Mouse (Mus musculus) bone marrow, adult 2 months (tissue): ENCODE measurements around the gene Kdelr3. TPM values are rescaled to one million over a fixed set of nuclear protein-coding genes. Genes with fewer than 3 reads are reported as not detected.

Source experiments
- H3K27ac ChIP-seq: fragments of 200-500 bp; 2 replicates; pipeline ENCODE4 v1.5.1; 2012; ENCODE audit warnings: low read depth, mild to moderate bottlenecking, control low read depth, inconsistent platforms, low read length; ENCODE audit not compliant: control insufficient read depth, poor library complexity, insufficient read depth
- H3K4me1 ChIP-seq: fragments of 200-500 bp; 2 replicates; pipeline ENCODE4 v1.6.1; 2011; ENCODE audit warnings: low read length; ENCODE audit not compliant: control insufficient read depth, insufficient read depth
- H3K4me3 ChIP-seq: fragments of 200-500 bp; replicated peaks from 2 replicates; pipeline ENCODE3; 2011; ENCODE audit warnings: mild to moderate bottlenecking, low read depth, low read length, control low read depth; ENCODE audit not compliant: control insufficient read depth
- CTCF ChIP-seq: fragments of 200-500 bp; IDR thresholded peaks from 2 replicates; pipeline ENCODE4 v1.5.1; 2011; ENCODE audit warnings: low read length, control low read depth; ENCODE audit not compliant: control insufficient read depth, insufficient read depth
- POLR2A ChIP-seq: fragments of 200-500 bp; IDR thresholded peaks from 2 replicates; pipeline ENCODE4 v1.6.1; 2011; ENCODE audit warnings: low read depth, mild to moderate bottlenecking, control low read depth, low read length, borderline replicate concordance; ENCODE audit not compliant: control insufficient read depth
- WGBS: fragments of 180-500 bp; shearing (Covaris S2); methylation state at CpG from one replicate; pipeline ENCODE4 v1.1.7; 2018; 5-methylcytosine and 5-hydroxymethylcytosine counted together
- polyA plus RNA-seq: library from polyadenylated mRNA; stranded (reverse); fragments of >200 nt; gene quantifications from 2 replicates; pipeline ENCODE4 v1.2.4, GENCODE M21; 2011; ENCODE audit warnings: low replicate concordance; ENCODE audit not compliant: missing spikeins, insufficient read depth, insufficient read length

The Kdelr3 gene
- polyA plus RNA-seq, 1 experiment: 8.2 TPM

DNA sequence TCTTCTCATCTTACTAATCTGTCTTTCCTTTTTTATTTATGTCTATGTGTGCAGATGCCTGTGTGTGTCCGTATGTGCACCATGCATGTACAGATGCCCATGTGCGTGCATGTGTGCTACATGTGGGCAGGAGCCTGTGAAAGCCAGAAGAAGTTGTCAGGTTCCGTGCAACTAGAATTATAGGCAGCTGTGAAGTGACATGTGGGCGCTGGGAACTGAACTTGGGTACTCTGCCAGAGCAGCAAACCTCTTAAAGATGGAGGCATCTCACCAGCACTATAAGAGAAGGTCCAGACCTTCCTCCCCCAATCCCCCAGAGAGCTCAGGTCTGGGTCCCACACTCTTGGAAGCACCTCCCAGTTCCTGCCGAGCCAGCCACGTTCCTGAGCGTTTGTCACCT lies 9.8 kb upstream of the Kdelr3 start:
- TF ChIP-seq CTCF: no peak
- no peak for TF ChIP-seq POLR2A
- 29% methylated on average over 7 of the region's 7 CpGs for WGBS

DNA sequence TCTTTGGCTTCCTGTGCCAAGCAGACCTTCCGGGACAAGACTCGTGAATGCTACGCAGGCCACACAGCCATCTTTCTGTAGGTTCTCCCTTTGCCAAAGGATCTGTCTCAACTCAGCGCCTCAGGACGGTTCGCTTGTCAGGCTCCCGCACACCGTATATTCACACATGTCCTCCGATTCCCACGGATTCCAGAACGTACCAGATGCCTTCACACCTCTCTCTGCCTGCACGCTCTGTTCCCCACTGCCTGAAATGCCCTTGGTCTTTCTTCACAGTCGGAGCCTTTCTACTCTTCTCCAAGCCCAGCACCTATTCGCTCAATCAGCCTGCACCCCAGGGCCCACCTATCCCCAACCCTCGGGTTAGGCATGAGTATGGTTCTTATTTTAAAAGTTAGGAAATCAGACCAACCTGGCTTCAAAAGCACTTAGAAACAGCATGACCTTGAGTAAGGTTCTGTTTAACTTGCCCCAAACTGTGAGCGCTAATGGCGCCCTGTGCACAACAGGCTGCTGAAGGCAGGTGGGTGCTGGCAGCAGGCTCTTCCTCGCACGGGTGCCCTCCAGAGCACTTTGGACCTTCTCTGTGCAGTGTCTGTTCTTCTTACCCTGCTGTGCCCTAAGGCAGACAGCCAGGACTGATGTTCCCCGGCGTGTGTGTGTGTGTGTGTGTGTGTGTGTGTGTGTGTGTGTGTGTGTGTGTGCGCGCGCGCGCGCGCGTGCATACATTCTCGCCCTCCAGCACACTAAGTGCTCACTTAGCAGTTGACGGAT lies 9.0 kb upstream of the Kdelr3 start:
- 63% methylated on average over 31 of the region's 31 CpGs for WGBS
- no peaks in the 10 kb centered on the region for H3K4me1 ChIP-seq
- no peak for TF ChIP-seq CTCF
- TF ChIP-seq POLR2A: no peak
- no peak overlapping the region for H3K27ac ChIP-seq
- H3K4me3 ChIP-seq: no peak overlapping the region

More for the DNA sequence above, 9.8 kb upstream of the Kdelr3 start:
- H3K4me3 ChIP-seq: no peak overlapping the region
- H3K4me1 ChIP-seq: no peaks in the 10 kb centered on the region
- H3K27ac ChIP-seq: no peak overlapping the region

DNA sequence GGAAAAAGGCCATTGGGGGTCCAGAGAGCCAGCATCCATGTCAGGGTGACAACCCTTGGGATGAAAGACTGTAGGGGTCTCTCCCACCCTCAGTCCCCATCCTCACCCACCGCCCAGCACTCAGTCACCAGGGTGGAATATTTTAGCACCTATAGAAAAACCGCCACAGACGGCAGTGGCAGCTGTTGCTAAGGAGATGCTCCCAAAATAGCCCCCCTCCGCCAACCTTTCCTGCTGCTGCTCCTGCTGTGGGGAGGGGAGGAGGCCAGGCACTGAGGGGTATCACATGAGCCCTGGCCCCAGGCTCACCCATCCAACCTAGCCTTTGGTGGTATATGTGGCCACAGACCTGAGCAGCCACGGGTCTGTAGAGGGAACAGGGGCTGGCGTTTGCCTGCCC lies 6.2 kb upstream of the Kdelr3 start:
- Histone ChIP-seq H3K27ac (no peak overlapping the region), H3K4me3 (no peak overlapping the region), H3K4me1 (no peaks in the 10 kb centered on the region)
- TF ChIP-seq CTCF (no peak), POLR2A (no peak)
- 28% methylated on average over 6 of the region's 6 CpGs for WGBS

DNA sequence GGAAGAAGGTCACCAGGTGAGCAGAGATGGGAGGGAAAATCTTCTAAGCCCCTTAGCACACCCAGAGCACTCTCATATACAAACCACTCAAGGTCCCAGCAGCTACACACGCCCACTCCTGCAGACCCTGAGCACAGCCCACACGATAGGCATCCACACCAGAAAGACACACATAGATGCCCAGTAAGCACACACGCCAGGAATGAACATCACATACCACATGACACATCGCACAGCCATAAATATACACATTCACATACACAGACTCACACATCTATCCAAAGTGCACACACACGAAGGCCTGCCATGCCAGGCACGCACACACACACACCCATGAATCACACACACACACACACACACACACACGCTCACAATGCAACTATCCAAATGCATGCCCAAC lies 5.8 kb upstream of the Kdelr3 start:
- no peak for TF ChIP-seq POLR2A
- no peak for TF ChIP-seq CTCF
- Histone ChIP-seq H3K4me3 (no peak overlapping the region), H3K27ac (no peak overlapping the region), H3K4me1 (no peaks in the 10 kb centered on the region)
- WGBS: 71% methylated on average over 7 of the region's 7 CpGs

DNA sequence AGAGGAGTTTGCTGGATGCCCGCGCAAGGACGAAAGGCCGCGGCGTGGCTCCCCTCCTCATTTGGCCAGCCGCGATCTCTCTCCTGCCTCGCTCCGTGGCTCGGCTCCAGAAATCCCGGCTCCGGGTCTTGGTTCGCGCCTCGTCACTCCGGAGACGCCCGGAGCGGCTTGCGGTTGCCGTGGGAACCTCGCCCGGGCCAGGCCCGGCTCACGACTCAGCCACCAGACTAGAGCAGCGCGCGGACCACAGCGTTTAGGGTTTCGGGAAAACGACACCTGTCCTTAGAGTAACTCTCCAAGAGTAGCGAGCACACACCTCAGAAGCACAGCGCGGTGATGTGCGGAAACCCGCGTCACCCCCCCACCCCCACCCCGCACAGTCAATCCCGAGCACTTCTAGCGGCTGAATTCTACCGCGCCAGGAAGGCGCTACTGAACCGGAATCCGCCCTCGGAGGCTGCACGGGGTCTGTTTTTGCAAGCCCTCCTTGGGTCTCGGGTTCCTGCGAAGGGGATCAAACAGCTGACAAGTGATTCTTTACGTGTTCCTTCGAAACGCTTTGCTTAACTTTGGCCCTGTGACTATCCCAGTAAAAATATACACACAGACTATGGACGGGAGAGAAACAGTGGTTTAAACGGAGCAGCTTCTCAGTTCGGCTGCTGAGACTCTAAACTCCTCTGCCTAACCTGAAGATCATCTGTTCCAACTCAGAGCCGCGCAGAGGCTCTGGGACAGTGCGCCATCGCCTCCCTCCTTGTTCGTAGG lies 4.5 kb upstream of the Kdelr3 start:
- no peaks in the 10 kb centered on the region for H3K4me1 ChIP-seq
- H3K27ac ChIP-seq: no peak overlapping the region
- H3K4me3 ChIP-seq: no peak overlapping the region
- 4% methylated on average over 61 of the region's 61 CpGs for WGBS
- TF ChIP-seq CTCF (no peak), POLR2A (no peak)

DNA sequence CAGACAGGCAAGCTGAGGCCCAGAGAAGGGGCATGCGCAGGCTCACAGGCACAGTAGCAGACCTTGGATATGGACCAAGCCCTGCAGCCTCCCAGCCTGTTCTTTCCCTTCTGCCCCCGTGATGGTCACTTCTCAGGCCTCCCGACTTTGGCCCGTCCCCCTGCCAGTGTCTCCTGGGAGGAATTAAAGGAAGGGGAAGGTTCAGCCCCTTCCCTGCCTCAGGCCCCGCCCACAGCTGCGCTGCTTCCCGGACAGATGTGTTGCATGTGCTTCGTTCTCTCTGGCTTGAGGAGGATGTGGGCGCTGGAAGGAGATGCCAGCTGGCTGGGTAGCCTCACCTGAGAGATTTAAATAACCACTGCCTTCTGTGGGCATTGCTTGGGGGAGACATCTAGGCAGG lies 2.3 kb upstream of the Kdelr3 start:
- no peak overlapping the region for H3K4me3 ChIP-seq
- 10% methylated on average over 9 of the region's 9 CpGs for WGBS
- H3K4me1 ChIP-seq: no peaks in the 10 kb centered on the region
- TF ChIP-seq CTCF (no peak), POLR2A (no peak)
- no peak overlapping the region for H3K27ac ChIP-seq

DNA sequence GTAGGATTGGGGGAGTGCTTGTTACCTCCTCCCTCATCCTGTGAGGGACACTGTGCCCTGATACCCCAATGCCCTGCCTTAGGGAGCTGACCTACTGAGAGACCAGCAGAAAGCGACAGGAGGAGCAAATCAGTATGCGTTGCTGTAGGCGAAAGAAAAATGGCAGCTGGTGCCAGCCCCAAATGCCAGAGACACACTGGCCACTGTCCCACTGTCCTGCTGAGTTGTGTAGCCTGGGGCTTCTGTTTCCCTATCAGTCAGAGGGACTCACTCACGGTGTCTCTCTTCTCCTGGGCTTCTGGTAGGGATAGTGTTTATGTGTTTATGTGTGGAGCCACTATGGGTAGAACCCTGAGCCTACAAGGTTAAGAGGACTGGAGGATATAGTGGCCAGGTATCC lies 1.5 kb downstream of the Kdelr3 start:
- no peak overlapping the region for H3K4me3 ChIP-seq
- peaks cover 2% of the 10 kb centered on the region for H3K4me1 ChIP-seq
- H3K27ac ChIP-seq: no peak overlapping the region
- no peak for TF ChIP-seq POLR2A
- no peak for TF ChIP-seq CTCF
- WGBS: 83% methylated on average over 4 of the region's 4 CpGs

DNA sequence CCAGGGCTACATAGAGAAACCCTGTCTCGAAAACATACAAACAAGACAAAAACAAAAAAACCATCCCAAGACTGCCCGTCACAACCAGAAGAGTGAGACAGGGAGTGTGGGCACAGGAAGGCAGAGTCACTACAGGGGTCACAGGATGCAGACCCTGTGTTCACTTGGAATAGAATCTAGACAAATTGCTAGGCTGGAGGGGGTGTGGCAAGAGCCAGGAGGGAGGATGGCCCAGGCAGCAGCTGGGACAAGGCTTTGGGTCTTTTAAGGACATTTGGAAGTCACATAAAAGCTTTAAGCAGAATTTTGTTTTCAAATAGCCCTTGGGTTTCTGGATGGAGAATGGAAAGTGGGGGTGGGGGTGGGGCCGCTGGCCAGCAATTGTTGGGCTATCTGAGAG lies 2.4 kb downstream of the Kdelr3 start:
- H3K27ac ChIP-seq: no peak overlapping the region
- peaks cover 2% of the 10 kb centered on the region for H3K4me1 ChIP-seq
- WGBS: 75% methylated on average over 3 of the region's 3 CpGs
- TF ChIP-seq CTCF (no peak), POLR2A (no peak)
- no peak overlapping the region for H3K4me3 ChIP-seq
